Comparison of ENCODE assay signal across 28 mouse cellular contexts in the genomic region with DNA sequence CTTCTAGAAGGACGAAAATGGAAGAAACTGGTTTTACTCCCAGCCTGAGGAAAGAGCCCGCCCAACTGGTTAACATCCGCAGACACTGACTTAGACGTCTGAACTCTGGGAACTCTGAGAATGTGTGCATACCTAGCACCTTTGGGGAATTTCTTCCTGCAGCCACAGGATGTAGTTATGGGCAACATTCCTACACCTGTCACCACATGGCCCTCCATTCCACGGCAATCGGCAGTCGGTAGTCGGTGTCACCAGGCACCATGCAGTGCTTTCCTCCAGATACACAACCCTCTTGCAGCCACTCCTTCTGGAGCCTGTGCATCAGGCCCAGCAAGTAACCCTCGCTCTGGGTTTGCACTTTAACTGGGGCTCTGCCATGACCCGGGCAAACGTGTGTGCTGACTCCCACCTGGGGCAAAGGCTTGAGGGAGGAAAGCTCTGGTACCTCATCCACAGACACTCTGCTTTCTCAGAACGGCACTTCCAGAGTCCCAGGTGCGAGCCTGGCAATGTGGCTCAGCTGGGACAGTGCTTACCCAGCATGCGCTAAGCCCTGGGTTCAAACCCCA. TPM values are rescaled to one million over a fixed set of nuclear protein-coding genes. Genes with fewer than 3 reads are reported as not detected.
DNase-seq lines count a peak whose midpoint lies in the region; ATAC-seq and TF ChIP-seq lines count a peak whose summit lies in the region.
"Had no signal": no experiment of that assay in that cellular context is flagged by ENCODE, and none has a peak within 500 bp of the region (broad histone marks: within the 10 kb centered on the region; RNA-seq: fewer than 3 reads in every experiment).

No protein-coding gene starts in this region.

- no peaks in the 10 kb centered on the region for H3K27me3 ChIP-seq in kidney, embryonic 15.5 days
- 0 out of 2 replicates have a peak, but pooled peaks cover 3% of the 10 kb centered on the region for H3K27me3 ChIP-seq in limb, embryonic 10.5 days (ENCODE audit: low read depth, poor library complexity, severe bottlenecking)
- no peaks in the 10 kb centered on the region for H3K27me3 ChIP-seq in stomach, postnatal 0 days (ENCODE audit: control insufficient read depth, insufficient read depth, low read length)
- H3K27me3 ChIP-seq: embryonic facial prominence, embryonic 13.5 days; forebrain, embryonic 12.5 days; heart, embryonic 15.5 days; limb, embryonic 13.5 days had no signal

- peaks cover 83% of the 10 kb centered on the region for H3K4me1 ChIP-seq in kidney, embryonic 15.5 days
- H3K4me1 ChIP-seq in limb, embryonic 10.5 days: peaks cover 54% of the 10 kb centered on the region
- H3K4me1 ChIP-seq in stomach, postnatal 0 days (replicated peaks; ENCODE audit: control insufficient read depth, insufficient read depth): 0 out of 2 replicates have a peak, but pooled peaks cover 4% of the 10 kb centered on the region

- 76% methylated on average over 14 of the region's 14 CpGs for WGBS in kidney, embryonic 15.5 days
- WGBS in limb, embryonic 10.5 days: 80% methylated on average over 14 of the region's 14 CpGs
- 68% methylated on average over 14 of the region's 14 CpGs for WGBS in stomach, postnatal 0 days

- H3K27ac ChIP-seq in kidney, embryonic 15.5 days: peak overlapping the region; percentile 66
- peak overlapping the region; percentile 25; the same call in 1 of the 2 replicates for H3K27ac ChIP-seq in limb, embryonic 10.5 days
- H3K27ac ChIP-seq in stomach, postnatal 0 days (replicated peaks): peak overlapping the region; percentile 81
- H3K27ac ChIP-seq: embryonic facial prominence, embryonic 13.5 days; forebrain, embryonic 12.5 days; hindbrain, embryonic 13.5 days; limb, embryonic 13.5 days; liver, embryonic 14.5 days; neural tube, embryonic 12.5 days had no signal

- TF ChIP-seq CTCF in stomach, postnatal 0 days (IDR thresholded peaks at IDR 0.05; ENCODE audit: low read depth): no peak

- no peaks in the 10 kb centered on the region for H3K36me3 ChIP-seq in kidney, embryonic 15.5 days
- no peaks in the 10 kb centered on the region for H3K36me3 ChIP-seq in limb, embryonic 10.5 days
- no peaks in the 10 kb centered on the region for H3K36me3 ChIP-seq in stomach, postnatal 0 days (ENCODE audit: control insufficient read depth, insufficient read depth, low read length)
- H3K36me3 ChIP-seq: embryonic facial prominence, embryonic 13.5 days; forebrain, embryonic 12.5 days; heart, embryonic 15.5 days; hindbrain, embryonic 13.5 days; limb, embryonic 13.5 days; neural tube, embryonic 12.5 days had no signal

- H3K9ac ChIP-seq in kidney, embryonic 15.5 days: no peak overlapping the region
- H3K9ac ChIP-seq in stomach, postnatal 0 days (ENCODE audit: low read length): no peak overlapping the region
- H3K9ac ChIP-seq: embryonic facial prominence, embryonic 13.5 days; forebrain, embryonic 12.5 days; heart, embryonic 15.5 days; hindbrain, embryonic 13.5 days; limb, embryonic 13.5 days; liver, embryonic 14.5 days; lung, embryonic 14.5 days; neural tube, embryonic 12.5 days had no signal

- H3K4me2 ChIP-seq in kidney, embryonic 15.5 days: no peak overlapping the region
- H3K4me2 ChIP-seq in stomach, postnatal 0 days (replicated peaks; ENCODE audit: low read depth): no peak overlapping the region
- H3K4me2 ChIP-seq: embryonic facial prominence, embryonic 13.5 days; forebrain, embryonic 12.5 days; heart, embryonic 15.5 days; hindbrain, embryonic 13.5 days; limb, embryonic 13.5 days; lung, embryonic 14.5 days; neural tube, embryonic 12.5 days had no signal

- peak; percentile 34 for DNase-seq in cerebellum, adult 11-12 months
- DNase-seq in cerebellum, adult 11 months: no peak
- DNase-seq in kidney, adult 11 months: no peak
- DNase-seq in limb, embryonic 10.5 days (ENCODE audit: low spot score): no peak
- DNase-seq in stomach, postnatal 0 days (ENCODE audit: low spot score): no peak
- no peak for DNase-seq in urinary bladder, postnatal 4 days (ENCODE audit: low spot score in 2 of 2)
- DNase-seq: cerebellum, adult 18-20 months; cerebellum, postnatal 25 days; embryo, embryonic 11 days; gastrocnemius, postnatal 36 days; heart, postnatal 36 days; lung, embryonic 14.5 days; midbrain, embryonic 14.5 days; right cerebral cortex, postnatal 14 days; spleen, adult 18-20 months; thymus, postnatal 25 days had no signal

- no peak for ATAC-seq in kidney, embryonic 15.5 days (replicated peaks; ENCODE audit: low FRiP score)
- ATAC-seq in stomach, postnatal 0 days (ENCODE audit: low FRiP score, low TSS enrichment): peak; percentile 8; the same call in 1 of the 2 replicates
- no peak for ATAC-seq in megakaryocyte progenitor cell, adult 5-6 weeks (replicated peaks; ENCODE audit: poor library complexity)

- H3K9me3 ChIP-seq in kidney, embryonic 15.5 days (replicated peaks): no peaks in the 10 kb centered on the region
- no peaks in the 10 kb centered on the region for H3K9me3 ChIP-seq in limb, embryonic 10.5 days (replicated peaks)
- H3K9me3 ChIP-seq in stomach, postnatal 0 days (ENCODE audit: control insufficient read depth, low read length): no peaks in the 10 kb centered on the region
- H3K9me3 ChIP-seq: embryonic facial prominence, embryonic 13.5 days; forebrain, embryonic 12.5 days; heart, embryonic 15.5 days; hindbrain, embryonic 13.5 days; limb, embryonic 13.5 days; neural tube, embryonic 12.5 days had no signal

- H3K4me3 ChIP-seq in kidney, embryonic 15.5 days (replicated peaks): no peak overlapping the region
- H3K4me3 ChIP-seq in limb, embryonic 10.5 days: no peak overlapping the region
- H3K4me3 ChIP-seq in stomach, postnatal 0 days (ENCODE audit: low read depth, low read length): no peak overlapping the region
- H3K4me3 ChIP-seq: embryonic facial prominence, embryonic 13.5 days; erythroblast, embryonic 14.5 days; forebrain, embryonic 12.5 days; heart, embryonic 15.5 days; hindbrain, embryonic 13.5 days; limb, embryonic 13.5 days; megakaryocyte, embryonic 14.5 days; neural tube, embryonic 12.5 days had no signal

- TF ChIP-seq EP300 in stomach, postnatal 0 days (optimal IDR thresholded peaks at IDR 0.05): no peak

RNA-seq across cellular contexts. Expression of gene Fhad1, which starts 30.8 kb away (rescaled TPM):
- 0.87 and 1.4 TPM in 2 replicates for polyA plus RNA-seq in kidney, embryonic 15.5 days (2015; fragmentation: Nextera tagmentation; extraction: Ambion mirVana)
- polyA plus RNA-seq in limb, embryonic 10.5 days (2016; fragmentation: Nextera tagmentation; extraction: Ambion mirVana): 0.19 and 0.24 TPM in 2 replicates
- 4.9 and 6.0 TPM in 2 replicates for polyA plus RNA-seq in stomach, postnatal 0 days (2015; fragmentation: Nextera tagmentation; extraction: Ambion mirVana)
- total RNA-seq in megakaryocyte progenitor cell, adult 5-6 weeks (2015): 0.20 TPM in 1 of 2 replicates, not detected in the other
- 1.2 TPM in 1 of 2 replicates, not detected in the other for total RNA-seq in megakaryocyte progenitor cell, adult 5-6 weeks (2017)
- total RNA-seq: gastrocnemius, adult 18-20 months; heart, postnatal 36 days had no signal
- polyA plus RNA-seq: erythroblast, embryonic 14.5 days had no signal

RNA-seq across cellular contexts. Expression of gene Tmem51, which starts 38.4 kb away (rescaled TPM):
- 29.1 and 29.5 TPM in 2 replicates for polyA plus RNA-seq in kidney, embryonic 15.5 days (2015; fragmentation: Nextera tagmentation; extraction: Ambion mirVana)
- 7.0 and 10.8 TPM in 2 replicates for polyA plus RNA-seq in limb, embryonic 10.5 days (2016; fragmentation: Nextera tagmentation; extraction: Ambion mirVana)
- 79.0 and 90.0 TPM in 2 replicates for polyA plus RNA-seq in stomach, postnatal 0 days (2015; fragmentation: Nextera tagmentation; extraction: Ambion mirVana)
- 0.47 TPM in 1 of 2 replicates, not detected in the other for total RNA-seq in megakaryocyte progenitor cell, adult 5-6 weeks (2015)
- 0.41 and 0.87 TPM in 2 replicates for total RNA-seq in megakaryocyte progenitor cell, adult 5-6 weeks (2017)

Comparison
In these comparisons a context has a peak if more than half of its experiments do, and no peak if none do; other contexts are left out.
1. H3K27ac ChIP-seq: peak in every context shown above with its lines; median percentile 81 in stomach, postnatal 0 days; 66 in kidney, embryonic 15.5 days; 25 in limb, embryonic 10.5 days.